Mouse (Mus musculus) limb, embryonic 13.5 days (tissue): ENCODE results near the gene Tnnt3. TPM values are rescaled to one million over a fixed set of nuclear protein-coding genes. Genes with fewer than 3 reads are reported as not detected.

Experiments used
- ATAC-seq: fragments of 200-750 bp; cut with Nextera tagmentation; 2 replicates; pipeline ENCODE4 v1.8.0; 2017; ENCODE audit warnings: low read depth, moderate number of reproducible peaks, moderate TSS enrichment; ENCODE audit not compliant: low FRiP score
- H3K27ac ChIP-seq: fragments of 300-500 bp; sonication (generic); 2 replicates; pipeline ENCODE4 v1.5.1; 2015; ENCODE audit warnings: inconsistent platforms, mild to moderate bottlenecking, moderate library complexity
- H3K27me3 ChIP-seq: fragments of 300-500 bp; sonication (generic); 2 replicates; pipeline ENCODE4 v1.6.1; 2015; ENCODE audit warnings: mild to moderate bottlenecking, inconsistent platforms
- H3K36me3 ChIP-seq: fragments of 300-500 bp; sonication (generic); 2 replicates; pipeline ENCODE4 v1.6.1; 2015; ENCODE audit warnings: inconsistent platforms, mild to moderate bottlenecking, moderate library complexity
- H3K4me1 ChIP-seq: fragments of 300-500 bp; sonication (generic); 2 replicates; pipeline ENCODE4 v1.6.1; 2015; ENCODE audit warnings: inconsistent platforms
- H3K4me2 ChIP-seq: fragments of 300-500 bp; sonication (generic); replicated peaks from 2 replicates; pipeline ENCODE4 v1.6.1; 2015; ENCODE audit warnings: inconsistent platforms, mild to moderate bottlenecking, moderate library complexity
- H3K4me3 ChIP-seq: fragments of 300-500 bp; sonication (generic); 2 replicates; pipeline ENCODE4 v1.5.1; 2015; ENCODE audit warnings: moderate library complexity, mild to moderate bottlenecking, inconsistent platforms
- H3K9ac ChIP-seq: fragments of 300-500 bp; sonication (generic); 2 replicates; pipeline ENCODE4 v1.6.1; 2015; ENCODE audit warnings: mild to moderate bottlenecking, inconsistent platforms
- H3K9me3 ChIP-seq: fragments of 300-500 bp; sonication (generic); 2 replicates; pipeline ENCODE4 v1.6.1; 2016; ENCODE audit warnings: inconsistent platforms
- WGBS: fragments of 180-500 bp; shearing (Covaris S2); methylation state at CpG from one replicate; pipeline ENCODE4 v1.1.7; 2015; 5-methylcytosine and 5-hydroxymethylcytosine counted together
- polyA plus RNA-seq: library from polyadenylated mRNA; unstranded; fragments of >200 nt; fragmentation: Nextera tagmentation; extraction: Ambion mirVana; gene quantifications from 2 replicates; pipeline ENCODE4 v1.2.1, GENCODE M21; 2015

The Tnnt3 gene
- polyA plus RNA-seq, 1 experiment from 2014 or later: 60.9 TPM

DNA sequence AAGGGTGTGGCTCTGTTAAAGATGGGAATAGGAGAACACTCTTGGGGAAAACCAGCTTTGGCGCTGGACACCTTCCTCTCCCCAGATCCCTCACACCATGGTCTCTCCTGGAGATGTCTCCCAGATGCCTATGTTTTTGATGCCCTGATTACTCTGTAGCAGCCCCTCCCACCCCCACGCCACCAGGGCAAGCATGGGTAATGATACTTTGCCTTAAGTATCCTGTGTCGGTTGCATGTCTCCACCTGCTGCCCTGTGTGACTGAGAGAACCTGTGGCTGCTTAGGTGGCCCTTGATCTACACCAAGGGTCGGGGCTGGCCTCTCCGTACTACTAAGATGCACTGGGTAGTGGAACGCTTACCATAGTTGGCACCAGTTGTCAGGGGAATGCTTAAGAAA lies 20.6 kb upstream of the Tnnt3 start:
- H3K4me3 ChIP-seq: no peak overlapping the region
- ATAC-seq: no peak
- H3K9me3 ChIP-seq: no peaks in the 10 kb centered on the region
- 91% methylated on average over 6 of the region's 6 CpGs for WGBS
- H3K4me2 ChIP-seq: no peak overlapping the region
- H3K9ac ChIP-seq: no peak overlapping the region
- no peaks in the 10 kb centered on the region for H3K27me3 ChIP-seq
- H3K36me3 ChIP-seq: no peaks in the 10 kb centered on the region
- peaks cover 74% of the 10 kb centered on the region for H3K4me1 ChIP-seq
- peak overlapping the region; percentile 44; the same call in 1 of the 2 replicates for H3K27ac ChIP-seq

GRCm38 (mm10) chr7:142478574-142478973 lies 20.1 kb upstream of the Tnnt3 start:
- no peak for ATAC-seq
- Histone ChIP-seq H3K4me1 (peaks cover 74% of the 10 kb centered on the region), H3K4me3 (no peak overlapping the region), H3K36me3 (no peaks in the 10 kb centered on the region), H3K27ac (peak overlapping the region; percentile 99; the same call in 1 of the 2 replicates), H3K9me3 (no peaks in the 10 kb centered on the region), H3K9ac (no peak overlapping the region), H3K4me2 (no peak overlapping the region), H3K27me3 (no peaks in the 10 kb centered on the region)
- WGBS: 96% methylated on average over 2 of the region's 2 CpGs

DNA sequence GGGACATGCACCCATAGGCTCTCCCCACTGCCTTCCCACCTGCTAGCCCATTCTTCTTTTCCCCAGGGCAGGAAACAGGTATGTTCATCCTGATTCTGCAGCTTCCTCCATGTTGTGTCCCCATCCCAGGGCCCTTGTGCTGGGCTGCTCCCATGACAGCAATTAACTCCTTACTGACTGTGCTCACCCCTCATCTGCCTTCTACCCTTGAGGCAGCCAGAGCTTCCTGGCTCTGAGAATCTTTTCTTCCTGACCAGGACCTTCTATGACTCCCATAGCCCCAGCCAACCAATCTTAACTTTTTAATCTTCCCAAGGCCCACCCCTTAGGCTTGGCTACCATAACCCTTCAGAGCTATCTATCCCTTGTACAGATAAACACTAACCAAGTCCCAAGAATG lies 19.3 kb upstream of the Tnnt3 start:
- Histone ChIP-seq H3K27ac (peak overlapping the region; percentile 99; the same call in 1 of the 2 replicates), H3K9ac (no peak overlapping the region), H3K27me3 (no peaks in the 10 kb centered on the region), H3K4me1 (peaks cover 79% of the 10 kb centered on the region), H3K9me3 (no peaks in the 10 kb centered on the region), H3K4me3 (no peak overlapping the region), H3K36me3 (no peaks in the 10 kb centered on the region), H3K4me2 (no peak overlapping the region)
- no peak for ATAC-seq

DNA sequence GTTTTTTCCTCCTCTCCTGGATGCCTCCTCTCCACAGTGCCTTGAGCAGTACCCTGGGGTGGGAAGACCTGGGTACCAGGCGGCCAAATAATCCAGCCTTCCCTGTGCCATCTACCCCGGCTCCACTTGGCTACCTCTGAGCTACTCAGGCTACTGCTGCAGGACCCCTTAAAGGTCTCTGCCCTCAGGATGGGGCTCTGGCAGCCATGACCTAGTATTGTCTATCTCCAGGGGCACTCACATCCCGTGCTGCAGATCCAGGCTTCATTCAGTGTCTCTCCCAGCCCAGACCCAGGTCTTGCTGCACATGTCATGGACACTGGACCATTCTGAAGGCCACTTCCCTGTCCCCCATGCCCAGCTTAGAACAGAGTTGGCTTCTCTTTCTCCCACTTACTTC lies 18.8 kb upstream of the Tnnt3 start:
- Histone ChIP-seq H3K9me3 (no peaks in the 10 kb centered on the region), H3K27ac (peak overlapping the region; percentile 99; the same call in 1 of the 2 replicates)
- 94% methylated on average over 3 of the region's 3 CpGs for WGBS

DNA sequence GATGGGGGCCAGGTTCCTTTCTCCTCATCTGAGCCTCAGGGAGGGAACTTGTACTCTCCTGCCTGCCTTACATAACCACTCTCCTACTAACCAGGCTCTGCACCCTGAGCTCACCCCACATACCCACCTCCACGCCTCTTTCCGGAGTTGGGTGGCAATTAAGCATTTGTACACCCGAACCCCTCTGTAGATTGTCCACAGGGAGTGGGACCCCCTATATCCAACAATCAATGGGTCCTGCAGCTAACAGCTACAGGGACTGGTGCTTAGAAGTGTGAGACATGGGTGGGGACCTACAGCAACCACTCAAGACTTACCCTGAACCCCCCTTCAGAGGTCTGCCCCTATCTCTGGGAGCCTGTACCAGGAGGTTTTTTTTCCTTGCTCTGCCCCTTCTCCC lies 18.0 kb upstream of the Tnnt3 start:
- 94% methylated on average over 3 of the region's 3 CpGs for WGBS
- Histone ChIP-seq H3K27ac (peak overlapping the region; percentile 99), H3K4me1 (peaks cover 79% of the 10 kb centered on the region), H3K27me3 (no peaks in the 10 kb centered on the region), H3K36me3 (peaks cover 6% of the 10 kb centered on the region; the same call in 1 of the 2 replicates), H3K4me2 (peak overlapping the region; percentile 59), H3K9ac (0 out of 2 replicates have a peak overlapping the region, but pooled peaks have one; percentile 65), H3K4me3 (no peak overlapping the region), H3K9me3 (no peaks in the 10 kb centered on the region)
- ATAC-seq: no peak

More for the DNA sequence above, 18.8 kb upstream of the Tnnt3 start:
- H3K4me3 ChIP-seq: no peak overlapping the region
- no peak overlapping the region for H3K9ac ChIP-seq
- H3K4me2 ChIP-seq: no peak overlapping the region
- peaks cover 3% of the 10 kb centered on the region; the same call in 1 of the 2 replicates for H3K36me3 ChIP-seq
- ATAC-seq: no peak
- H3K4me1 ChIP-seq: peaks cover 79% of the 10 kb centered on the region
- H3K27me3 ChIP-seq: no peaks in the 10 kb centered on the region

- Histone ChIP-seq H3K27me3 (no peaks in the 10 kb centered on the region), H3K4me2 (peak overlapping the region; percentile 59), H3K4me1 (peaks cover 79% of the 10 kb centered on the region), H3K36me3 (peaks cover 7% of the 10 kb centered on the region; the same call in 1 of the 2 replicates), H3K9ac (peak overlapping the region; percentile 65), H3K9me3 (no peaks in the 10 kb centered on the region), H3K27ac (peak overlapping the region; percentile 99), H3K4me3 (peak overlapping the region; percentile 24; the same call in 1 of the 2 replicates)
- no peak for ATAC-seq
- WGBS: 10% methylated on average over 5 of the region's 5 CpGs
Observed at GRCm38 (mm10) chr7:142481186-142481567, 17.5 kb upstream of the Tnnt3 start.

GRCm38 (mm10) chr7:142481568-142482255 lies 16.9 kb upstream of the Tnnt3 start:
- H3K36me3 ChIP-seq: peaks cover 7% of the 10 kb centered on the region; the same call in 1 of the 2 replicates
- ATAC-seq: peak; percentile 89
- WGBS: 2% methylated on average over 22 of the region's 22 CpGs
- peaks cover 79% of the 10 kb centered on the region for H3K4me1 ChIP-seq
- peak overlapping the region; percentile 65 for H3K9ac ChIP-seq
- no peaks in the 10 kb centered on the region for H3K27me3 ChIP-seq
- H3K9me3 ChIP-seq: no peaks in the 10 kb centered on the region
- H3K4me2 ChIP-seq: peak overlapping the region; percentile 59
- H3K4me3 ChIP-seq: peak overlapping the region; percentile 24
- peak overlapping the region; percentile 99 for H3K27ac ChIP-seq

DNA sequence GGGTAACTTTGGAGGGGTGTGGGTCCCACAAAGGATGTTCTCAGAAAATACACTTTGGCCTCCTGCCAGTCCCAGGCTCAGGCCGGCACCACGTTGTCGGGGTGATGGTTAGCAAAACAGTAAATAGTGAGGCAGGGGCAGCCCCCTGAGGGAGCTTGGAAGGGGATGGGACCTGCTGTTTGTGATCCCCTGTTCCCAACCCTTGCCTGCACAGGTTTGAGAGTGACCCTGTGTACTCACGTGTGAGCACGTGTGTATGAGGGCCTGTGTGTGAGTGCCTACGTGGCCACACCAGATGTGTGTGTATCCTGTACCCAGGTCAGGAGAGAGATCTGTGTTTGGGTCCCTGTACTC lies 16.4 kb upstream of the Tnnt3 start:
- Histone ChIP-seq H3K9me3 (no peaks in the 10 kb centered on the region), H3K4me2 (peak overlapping the region; percentile 59), H3K36me3 (peaks cover 7% of the 10 kb centered on the region; the same call in 1 of the 2 replicates), H3K4me1 (peaks cover 79% of the 10 kb centered on the region), H3K27ac (peak overlapping the region; percentile 99), H3K4me3 (peak overlapping the region; percentile 24), H3K27me3 (no peaks in the 10 kb centered on the region), H3K9ac (peak overlapping the region; percentile 65)
- ATAC-seq: peak; percentile 1; the same call in 1 of the 2 replicates
- WGBS: 3% methylated on average over 6 of the region's 6 CpGs

DNA sequence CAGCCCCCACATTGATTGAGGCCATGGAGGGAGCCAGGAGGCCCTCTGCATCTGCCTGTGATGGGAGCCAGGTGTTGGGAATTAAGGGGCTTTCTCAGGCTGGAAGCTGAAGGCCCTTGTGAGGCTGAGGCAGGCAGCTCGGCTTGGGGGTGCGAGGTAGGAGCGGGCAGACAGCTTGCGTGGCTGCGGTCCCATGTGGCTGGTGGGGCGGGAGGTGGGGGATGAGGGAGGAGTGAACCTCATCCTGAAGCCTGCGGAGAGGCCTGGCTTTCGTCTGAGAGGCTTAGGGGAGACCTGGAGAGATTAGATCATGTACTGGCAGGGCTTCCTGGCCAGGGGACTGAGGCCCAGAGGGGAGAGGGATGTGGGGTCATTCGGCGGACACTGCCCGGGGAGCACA lies 15.5 kb upstream of the Tnnt3 start:
- H3K9me3 ChIP-seq: no peaks in the 10 kb centered on the region
- H3K27me3 ChIP-seq: no peaks in the 10 kb centered on the region
- peak; percentile 12 for ATAC-seq
- H3K4me3 ChIP-seq: no peak overlapping the region
- peaks cover 7% of the 10 kb centered on the region; the same call in 1 of the 2 replicates for H3K36me3 ChIP-seq
- H3K9ac ChIP-seq: peak overlapping the region; percentile 48
- H3K4me1 ChIP-seq: peaks cover 88% of the 10 kb centered on the region
- 19% methylated on average over 11 of the region's 11 CpGs for WGBS
- H3K27ac ChIP-seq: peak overlapping the region; percentile 99
- H3K4me2 ChIP-seq: peak overlapping the region; percentile 59; the same call in 1 of the 2 replicates

- Histone ChIP-seq H3K27me3 (no peaks in the 10 kb centered on the region), H3K36me3 (peaks cover 23% of the 10 kb centered on the region), H3K9me3 (no peaks in the 10 kb centered on the region), H3K9ac (peak overlapping the region; percentile 53; the same call in 1 of the 2 replicates), H3K4me1 (peaks cover 92% of the 10 kb centered on the region), H3K4me3 (no peak overlapping the region), H3K27ac (peak overlapping the region; percentile 99), H3K4me2 (no peak overlapping the region)
- no peak for ATAC-seq
- WGBS: 50% methylated on average over 12 of the region's 12 CpGs
Observed at GRCm38 (mm10) chr7:142484780-142485179, 13.9 kb upstream of the Tnnt3 start.

GRCm38 (mm10) chr7:142486751-142487162 lies 11.9 kb upstream of the Tnnt3 start:
- Histone ChIP-seq H3K4me1 (peaks cover 73% of the 10 kb centered on the region), H3K9me3 (no peaks in the 10 kb centered on the region), H3K36me3 (peaks cover 40% of the 10 kb centered on the region), H3K4me3 (no peak overlapping the region), H3K27me3 (no peaks in the 10 kb centered on the region), H3K9ac (peak overlapping the region; percentile 50), H3K27ac (peak overlapping the region; percentile 99), H3K4me2 (peak overlapping the region; percentile 30; the same call in 1 of the 2 replicates)
- 20% methylated on average over 8 of the region's 8 CpGs for WGBS
- ATAC-seq: peak; percentile 58

- H3K9me3 ChIP-seq: no peaks in the 10 kb centered on the region
- peak overlapping the region; percentile 99 for H3K27ac ChIP-seq
- WGBS: 12% methylated on average over 9 of the region's 9 CpGs
- peak; percentile 70 for ATAC-seq
- H3K4me3 ChIP-seq: no peak overlapping the region
- no peaks in the 10 kb centered on the region for H3K27me3 ChIP-seq
- H3K4me1 ChIP-seq: peaks cover 66% of the 10 kb centered on the region
- peaks cover 46% of the 10 kb centered on the region for H3K36me3 ChIP-seq
- peak overlapping the region; percentile 30 for H3K4me2 ChIP-seq
- peak overlapping the region; percentile 50; the same call in 1 of the 2 replicates for H3K9ac ChIP-seq
Observed at GRCm38 (mm10) chr7:142487341-142487859, 11.2 kb upstream of the Tnnt3 start.
